27 mouse cellular contexts compared by ENCODE assay signal in the genomic region with DNA sequence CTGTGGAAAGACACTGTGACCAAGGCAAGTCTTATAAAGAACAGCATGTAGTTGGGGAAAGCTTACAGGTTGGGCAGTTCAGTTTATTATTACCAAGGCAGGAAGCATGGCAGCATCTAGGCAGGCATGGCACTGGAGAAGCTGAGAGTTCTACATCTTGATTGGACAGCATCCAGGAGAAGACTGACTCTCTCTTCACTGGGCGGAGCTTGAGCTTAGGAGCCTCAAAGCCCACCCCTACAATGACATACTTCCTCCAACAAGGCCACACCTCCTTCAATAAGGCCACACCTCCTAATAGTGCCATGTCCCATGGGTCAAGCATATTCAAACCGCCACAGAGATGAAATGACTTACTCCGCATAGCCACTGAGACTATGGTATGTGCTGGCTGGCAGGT. TPM values are rescaled to one million over a fixed set of nuclear protein-coding genes. Genes with fewer than 3 reads are reported as not detected.
DNase-seq lines count a peak whose midpoint lies in the region; ATAC-seq lines count a peak whose summit lies in the region.
"Had no signal": no experiment of that assay in that cellular context is flagged by ENCODE, and none has a peak within 500 bp of the region (broad histone marks: within the 10 kb centered on the region; RNA-seq: fewer than 3 reads in every experiment).

No protein-coding gene starts in this region.

- no peaks in the 10 kb centered on the region for H3K9me3 ChIP-seq in lung, embryonic 16.5 days (ENCODE audit: control insufficient read depth, low read length)
- no peaks in the 10 kb centered on the region for H3K9me3 ChIP-seq in limb, embryonic 15.5 days
- H3K9me3 ChIP-seq: hindbrain, embryonic 12.5 days; kidney, embryonic 15.5 days; liver, embryonic 12.5 days; midbrain, embryonic 15.5 days had no signal

- peak overlapping the region; percentile 93; the same call in 1 of the 2 replicates for H3K27ac ChIP-seq in lung, embryonic 16.5 days (ENCODE audit: low read length)
- 0 out of 2 replicates have a peak overlapping the region, but pooled peaks have one; percentile 61 for H3K27ac ChIP-seq in limb, embryonic 15.5 days
- H3K27ac ChIP-seq: liver, embryonic 12.5 days; midbrain, embryonic 15.5 days had no signal

- 96% methylated on average over 3 of the region's 3 CpGs for WGBS in lung, embryonic 16.5 days
- WGBS in limb, embryonic 15.5 days, result 95% methylated on average over 3 of the region's 3 CpGs

- no peak overlapping the region for H3K4me3 ChIP-seq in lung, embryonic 16.5 days (ENCODE audit: low read length)
- no peak overlapping the region for H3K4me3 ChIP-seq in limb, embryonic 15.5 days
- H3K4me3 ChIP-seq: hindbrain, embryonic 12.5 days; kidney, embryonic 15.5 days; layer of hippocampus, adult 2 months; liver, embryonic 12.5 days; midbrain, embryonic 15.5 days had no signal

- ATAC-seq in lung, embryonic 16.5 days (ENCODE audit: low read depth), result no peak
- no peak for ATAC-seq in limb, embryonic 15.5 days (ENCODE audit: insufficient number of reproducible peaks, low FRiP score, low TSS enrichment, low read depth)
- ATAC-seq: forebrain, embryonic 14.5 days; liver, embryonic 12.5 days; liver, postnatal 0 days; midbrain, embryonic 15.5 days had no signal

- H3K4me1 ChIP-seq in lung, embryonic 16.5 days (replicated peaks; ENCODE audit: control insufficient read depth, insufficient read depth, low read length), result peaks cover 43% of the 10 kb centered on the region
- peaks cover 36% of the 10 kb centered on the region for H3K4me1 ChIP-seq in limb, embryonic 15.5 days

- no peak for DNase-seq in lung, adult 18-20 months
- DNase-seq in ES-CJ7 (ENCODE audit: low read depth, low spot score), result peak; percentile 43
- DNase-seq in R1 (ENCODE audit: low read depth, low spot score), result peak; percentile 72
- DNase-seq in ovary, adult 18-20 months (ENCODE audit: low spot score), result no peak
- DNase-seq in layer of hippocampus, adult 9-10 months (ENCODE audit: low spot score), result no peak
- no peak for DNase-seq in left cerebral cortex, adult 11 months (ENCODE audit: low spot score)
- DNase-seq: adrenal gland, adult 8-10 months; B cell, adult 2 months; cerebellum, adult 9-10 months; cerebellum, postnatal 36 days; gastrocnemius, postnatal 25 days; heart, adult 11 months; heart, postnatal 36 days; kidney, adult 18-20 months; kidney, postnatal 36 days; liver, postnatal 0 days; retina, postnatal 1 day; right cerebral cortex, postnatal 14 days had no signal

- no peaks in the 10 kb centered on the region; the same call in 1 of the 2 replicates for H3K36me3 ChIP-seq in lung, embryonic 16.5 days (ENCODE audit: control insufficient read depth, insufficient read depth, low read length)
- peaks cover 3% of the 10 kb centered on the region; the same call in 1 of the 2 replicates for H3K36me3 ChIP-seq in limb, embryonic 15.5 days
- H3K36me3 ChIP-seq: kidney, embryonic 15.5 days; midbrain, embryonic 15.5 days had no signal

- no peak overlapping the region for H3K4me2 ChIP-seq in lung, embryonic 16.5 days (ENCODE audit: low read depth, low read length)
- no peak overlapping the region for H3K4me2 ChIP-seq in limb, embryonic 15.5 days
- H3K4me2 ChIP-seq: heart, embryonic 11.5 days; hindbrain, embryonic 12.5 days; kidney, embryonic 15.5 days; liver, embryonic 12.5 days; midbrain, embryonic 15.5 days had no signal

- no peak overlapping the region for H3K9ac ChIP-seq in lung, embryonic 16.5 days (ENCODE audit: low read length)
- H3K9ac ChIP-seq in limb, embryonic 15.5 days, result no peak overlapping the region
- H3K9ac ChIP-seq: hindbrain, embryonic 12.5 days; kidney, embryonic 15.5 days; liver, embryonic 12.5 days; liver, postnatal 0 days; midbrain, embryonic 15.5 days had no signal

- H3K27me3 ChIP-seq in lung, embryonic 16.5 days (ENCODE audit: control insufficient read depth, insufficient read depth, low read depth, low read length), result no peaks in the 10 kb centered on the region
- H3K27me3 ChIP-seq in limb, embryonic 15.5 days, result no peaks in the 10 kb centered on the region
- H3K27me3 ChIP-seq: hindbrain, embryonic 12.5 days; kidney, embryonic 15.5 days; liver, embryonic 12.5 days; midbrain, embryonic 15.5 days had no signal

RNA-seq across cellular contexts. Expression of a gene that starts 16.4 kb away (rescaled TPM):
- 20.6 and 20.9 TPM in 2 replicates for polyA plus RNA-seq in lung, embryonic 16.5 days (2015; fragmentation: Nextera tagmentation; extraction: Ambion mirVana)
- polyA plus RNA-seq in limb, embryonic 15.5 days (2015; fragmentation: Nextera tagmentation; extraction: Ambion mirVana), result 5.8 and 7.4 TPM in 2 replicates

Comparison
In these comparisons a context has a peak if more than half of its experiments do, and no peak if none do; other contexts are left out.
1. DNase-seq: peak in ES-CJ7 (single experiment) and R1 (single experiment); none in lung, adult 18-20 months (0 of 2), ovary, adult 18-20 months (single experiment), layer of hippocampus, adult 9-10 months (single experiment) and left cerebral cortex, adult 11 months (single experiment).